Mouse (Mus musculus): ENCODE measurements around the gene Cxcl12. TPM values are rescaled to one million over a fixed set of nuclear protein-coding genes. Genes with fewer than 3 reads are reported as not detected.

Cxcl12 gene
- total and polyA plus RNA-seq, 2 experiments from 2014 or later, result 27.8 to 68.2 TPM

GRCm38 (mm10) chr6:117200916-117201315 is 32.6 kb downstream of the Cxcl12 start:
- no peak overlapping the region for H3K27ac ChIP-seq (ENCODE audit: low read depth, low read length)

GRCm38 (mm10) chr6:117201396-117201795 is 33.1 kb downstream of the Cxcl12 start:
- DNase-seq (ENCODE audit: low spot score) (no peak), ATAC-seq (ENCODE audit: low FRiP score) (no peak)
- Histone ChIP-seq H3K27ac (ENCODE audit: low read depth, low read length) (no peak overlapping the region), H3K4me1 (ENCODE audit: insufficient read depth, low read length) (no peaks in the 10 kb centered on the region), H3K27me3 (ENCODE audit: insufficient read depth, low read length) (no peaks in the 10 kb centered on the region), H3K9ac (replicated peaks; ENCODE audit: low read length, poor library complexity, severe bottlenecking) (no peak overlapping the region), H3K4me2 (ENCODE audit: low read depth, low read length, poor library complexity, severe bottlenecking) (no peak overlapping the region), H3K4me3 (ENCODE audit: low read depth, low read length) (no peak overlapping the region), H3K36me3 (ENCODE audit: insufficient read depth, low read length) (no peaks in the 10 kb centered on the region), H3K9me3 (ENCODE audit: low read length) (no peaks in the 10 kb centered on the region)
- WGBS, result 67% methylated on average over 2 of the region's 2 CpGs
- no peak for TF ChIP-seq CTCF (IDR thresholded peaks at IDR 0.05)

More at GRCm38 (mm10) chr6:117200916-117201315, 32.6 kb downstream of the Cxcl12 start:
- H3K9ac ChIP-seq (replicated peaks; ENCODE audit: low read length, poor library complexity, severe bottlenecking), result no peak overlapping the region
- H3K4me3 ChIP-seq (ENCODE audit: low read depth, low read length), result no peak overlapping the region
- no peak for TF ChIP-seq CTCF (IDR thresholded peaks at IDR 0.05)
- no peak overlapping the region for H3K4me2 ChIP-seq (ENCODE audit: low read depth, low read length, poor library complexity, severe bottlenecking)
- no peaks in the 10 kb centered on the region for H3K9me3 ChIP-seq (ENCODE audit: low read length)
- no peak for ATAC-seq (ENCODE audit: low FRiP score)
- no peaks in the 10 kb centered on the region for H3K4me1 ChIP-seq (ENCODE audit: insufficient read depth, low read length)
- no peak for DNase-seq (ENCODE audit: low spot score)
- WGBS, result 82% methylated on average over 5 of the region's 5 CpGs
- no peaks in the 10 kb centered on the region for H3K36me3 ChIP-seq (ENCODE audit: insufficient read depth, low read length)
- no peaks in the 10 kb centered on the region for H3K27me3 ChIP-seq (ENCODE audit: insufficient read depth, low read length)

GRCm38 (mm10) chr6:117201859-117202258 is 33.5 kb downstream of the Cxcl12 start:
- ATAC-seq (ENCODE audit: low FRiP score) (no peak), DNase-seq (ENCODE audit: low spot score) (no peak)
- 85% methylated on average over 8 of the region's 8 CpGs for WGBS
- Histone ChIP-seq H3K27me3 (ENCODE audit: insufficient read depth, low read length) (no peaks in the 10 kb centered on the region), H3K4me1 (ENCODE audit: insufficient read depth, low read length) (no peaks in the 10 kb centered on the region), H3K4me3 (ENCODE audit: low read depth, low read length) (no peak overlapping the region), H3K36me3 (ENCODE audit: insufficient read depth, low read length) (no peaks in the 10 kb centered on the region), H3K9me3 (ENCODE audit: low read length) (no peaks in the 10 kb centered on the region), H3K4me2 (ENCODE audit: low read depth, low read length, poor library complexity, severe bottlenecking) (no peak overlapping the region), H3K9ac (replicated peaks; ENCODE audit: low read length, poor library complexity, severe bottlenecking) (no peak overlapping the region), H3K27ac (ENCODE audit: low read depth, low read length) (no peak overlapping the region)
- no peak for TF ChIP-seq CTCF (IDR thresholded peaks at IDR 0.05)

GRCm38 (mm10) chr6:117202856-117203400 is 34.6 kb downstream of the Cxcl12 start:
- H3K36me3 ChIP-seq (ENCODE audit: insufficient read depth, low read length), result no peaks in the 10 kb centered on the region
- no peak overlapping the region for H3K9ac ChIP-seq (replicated peaks; ENCODE audit: low read length, poor library complexity, severe bottlenecking)
- no peak overlapping the region for H3K27ac ChIP-seq (ENCODE audit: low read depth, low read length)
- WGBS, result 90% methylated on average over 2 of the region's 2 CpGs
- no peak overlapping the region for H3K4me2 ChIP-seq (ENCODE audit: low read depth, low read length, poor library complexity, severe bottlenecking)
- H3K4me3 ChIP-seq (ENCODE audit: low read depth, low read length), result no peak overlapping the region
- H3K27me3 ChIP-seq (ENCODE audit: insufficient read depth, low read length), result no peaks in the 10 kb centered on the region
- no peaks in the 10 kb centered on the region for H3K4me1 ChIP-seq (ENCODE audit: insufficient read depth, low read length)
- ATAC-seq (ENCODE audit: low FRiP score), result no peak
- H3K9me3 ChIP-seq (ENCODE audit: low read length), result no peaks in the 10 kb centered on the region
- no peak for TF ChIP-seq CTCF (IDR thresholded peaks at IDR 0.05)
- DNase-seq (ENCODE audit: low spot score), result no peak

GRCm38 (mm10) chr6:117204112-117204511 is 35.8 kb downstream of the Cxcl12 start:
- Histone ChIP-seq H3K9me3 (ENCODE audit: low read length) (no peaks in the 10 kb centered on the region), H3K27me3 (ENCODE audit: insufficient read depth, low read length) (no peaks in the 10 kb centered on the region), H3K4me3 (ENCODE audit: low read depth, low read length) (no peak overlapping the region), H3K27ac (ENCODE audit: low read depth, low read length) (no peak overlapping the region), H3K4me1 (ENCODE audit: insufficient read depth, low read length) (no peaks in the 10 kb centered on the region), H3K9ac (replicated peaks; ENCODE audit: low read length, poor library complexity, severe bottlenecking) (no peak overlapping the region), H3K4me2 (ENCODE audit: low read depth, low read length, poor library complexity, severe bottlenecking) (no peak overlapping the region), H3K36me3 (ENCODE audit: insufficient read depth, low read length) (no peaks in the 10 kb centered on the region)
- no peak for TF ChIP-seq CTCF (IDR thresholded peaks at IDR 0.05)
- ATAC-seq (ENCODE audit: low FRiP score), result no peak
- 90% methylated on average over 3 of the region's 3 CpGs for WGBS
- no peak for DNase-seq (ENCODE audit: low spot score)

GRCm38 (mm10) chr6:117206834-117207233 is 38.5 kb downstream of the Cxcl12 start:
- H3K27ac ChIP-seq (ENCODE audit: low read depth, low read length), result no peak overlapping the region
- TF ChIP-seq CTCF (IDR thresholded peaks at IDR 0.05), result no peak
- H3K4me3 ChIP-seq (ENCODE audit: low read depth, low read length), result no peak overlapping the region
- H3K36me3 ChIP-seq (ENCODE audit: insufficient read depth, low read length), result no peaks in the 10 kb centered on the region
- no peak overlapping the region for H3K9ac ChIP-seq (replicated peaks; ENCODE audit: low read length, poor library complexity, severe bottlenecking)
- H3K4me2 ChIP-seq (ENCODE audit: low read depth, low read length, poor library complexity, severe bottlenecking), result no peak overlapping the region
- WGBS, result 80% methylated on average over 2 of the region's 2 CpGs
- H3K9me3 ChIP-seq (ENCODE audit: low read length), result no peaks in the 10 kb centered on the region
- ATAC-seq (ENCODE audit: low FRiP score) (no peak), DNase-seq (ENCODE audit: low spot score) (no peak)
- H3K4me1 ChIP-seq (ENCODE audit: insufficient read depth, low read length), result no peaks in the 10 kb centered on the region
- no peaks in the 10 kb centered on the region for H3K27me3 ChIP-seq (ENCODE audit: insufficient read depth, low read length)
